ENCODE assay signal across 18 mouse cellular contexts in the genomic region with DNA sequence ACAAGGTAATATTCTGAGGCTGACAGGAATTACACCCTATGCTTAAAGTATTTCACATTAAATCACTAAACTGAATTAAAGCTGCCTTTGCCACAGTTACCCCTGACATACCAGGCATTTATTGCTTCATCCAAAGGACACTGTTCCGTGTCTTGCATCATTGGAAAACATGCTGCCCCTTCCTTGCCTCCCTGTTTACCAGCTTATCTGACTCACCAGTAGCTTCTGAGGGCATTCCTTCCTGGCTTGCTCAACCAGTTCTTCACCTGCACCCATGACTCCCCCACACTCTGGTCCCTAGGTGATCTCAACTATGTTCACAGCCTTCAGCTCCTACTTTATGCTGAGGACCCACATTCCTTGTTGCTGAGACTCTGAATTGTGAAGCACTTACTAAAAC. TPM values are rescaled to one million over a fixed set of nuclear protein-coding genes. Genes with fewer than 3 reads are reported as not detected.
DNase-seq lines count a peak whose midpoint lies in the region; ATAC-seq lines count a peak whose summit lies in the region.
"Had no signal": no experiment of that assay in that cellular context is flagged by ENCODE, and none has a peak within 500 bp of the region (broad histone marks: within the 10 kb centered on the region; RNA-seq: fewer than 3 reads in every experiment).

No protein-coding gene starts in this region.

- no peaks in the 10 kb centered on the region for H3K4me1 ChIP-seq in embryonic facial prominence, embryonic 14.5 days (ENCODE audit: control insufficient read depth, insufficient read depth, low read length)
- peaks cover 28% of the 10 kb centered on the region for H3K4me1 ChIP-seq in embryonic facial prominence, embryonic 10.5 days
- H3K4me1 ChIP-seq in lung, embryonic 16.5 days (replicated peaks; ENCODE audit: control insufficient read depth, insufficient read depth, low read length) = peaks cover 10% of the 10 kb centered on the region

- 91% methylated on average over 1 of the region's 1 CpGs for WGBS in embryonic facial prominence, embryonic 14.5 days
- 87% methylated on average over 1 of the region's 1 CpGs for WGBS in embryonic facial prominence, embryonic 10.5 days
- 51% methylated on average over 1 of the region's 1 CpGs for WGBS in lung, embryonic 16.5 days

- no peak overlapping the region for H3K27ac ChIP-seq in embryonic facial prominence, embryonic 14.5 days (replicated peaks; ENCODE audit: low read depth, low read length)
- H3K27ac ChIP-seq in embryonic facial prominence, embryonic 10.5 days (replicated peaks) = no peak overlapping the region
- H3K27ac ChIP-seq in lung, embryonic 16.5 days (ENCODE audit: low read length) = peak overlapping the region; percentile 37; the same call in 1 of the 2 replicates
- H3K27ac ChIP-seq: embryonic facial prominence, embryonic 13.5 days; forebrain, embryonic 13.5 days; kidney, postnatal 0 days; left cerebral cortex, adult 2 months; limb, embryonic 12.5 days; neural tube, embryonic 13.5 days had no signal

- no peaks in the 10 kb centered on the region for H3K9me3 ChIP-seq in embryonic facial prominence, embryonic 14.5 days (ENCODE audit: control insufficient read depth, low read length)
- no peaks in the 10 kb centered on the region for H3K9me3 ChIP-seq in embryonic facial prominence, embryonic 10.5 days
- no peaks in the 10 kb centered on the region for H3K9me3 ChIP-seq in lung, embryonic 16.5 days (ENCODE audit: control insufficient read depth, low read length)
- H3K9me3 ChIP-seq: embryonic facial prominence, embryonic 13.5 days; forebrain, embryonic 13.5 days; hindbrain, embryonic 10.5 days; limb, embryonic 12.5 days; neural tube, embryonic 13.5 days had no signal

- H3K4me3 ChIP-seq in embryonic facial prominence, embryonic 14.5 days (ENCODE audit: low read depth, low read length) = no peak overlapping the region
- H3K4me3 ChIP-seq in embryonic facial prominence, embryonic 10.5 days = no peak overlapping the region
- H3K4me3 ChIP-seq in lung, embryonic 16.5 days (ENCODE audit: low read length) = no peak overlapping the region
- H3K4me3 ChIP-seq: embryonic facial prominence, embryonic 13.5 days; forebrain, embryonic 13.5 days; hindbrain, embryonic 10.5 days; left cerebral cortex, adult 2 months; limb, embryonic 12.5 days; neural tube, embryonic 13.5 days had no signal

- peak; percentile 30 for DNase-seq in embryonic facial prominence, embryonic 14.5 days (ENCODE audit: low spot score)
- no peak for DNase-seq in embryonic facial prominence, embryonic 10.5 days (ENCODE audit: low spot score)
- peak; percentile 46 to 51 for DNase-seq in urinary bladder, postnatal 36 days (ENCODE audit: low spot score in 2 of 2)
- no peak for DNase-seq in urinary bladder, postnatal 4 days (ENCODE audit: low spot score in 2 of 2)
- no peak for DNase-seq in thymus, postnatal 36 days
- no peak for DNase-seq in kidney, postnatal 4 days
- no peak for DNase-seq in thymus, postnatal 0 days (ENCODE audit: low spot score)
- DNase-seq: adrenal gland, adult 2 months; thymus, adult 2 months had no signal

- H3K36me3 ChIP-seq in embryonic facial prominence, embryonic 14.5 days (ENCODE audit: control insufficient read depth, insufficient read depth, low read length) = no peaks in the 10 kb centered on the region
- H3K36me3 ChIP-seq in embryonic facial prominence, embryonic 10.5 days (replicated peaks) = no peaks in the 10 kb centered on the region
- no peaks in the 10 kb centered on the region for H3K36me3 ChIP-seq in lung, embryonic 16.5 days (ENCODE audit: control insufficient read depth, insufficient read depth, low read length)
- H3K36me3 ChIP-seq: embryonic facial prominence, embryonic 13.5 days; limb, embryonic 12.5 days; neural tube, embryonic 13.5 days had no signal

- ATAC-seq in embryonic facial prominence, embryonic 14.5 days (ENCODE audit: low read depth) = no peak
- ATAC-seq in lung, embryonic 16.5 days (ENCODE audit: low read depth) = peak; percentile 44; the same call in 1 of the 2 replicates
- ATAC-seq: forebrain, embryonic 13.5 days; inflammation-experienced regulatory T-cells, adult 6 months had no signal

- no peaks in the 10 kb centered on the region for H3K27me3 ChIP-seq in embryonic facial prominence, embryonic 14.5 days (replicated peaks; ENCODE audit: control insufficient read depth, insufficient read depth, low read length)
- H3K27me3 ChIP-seq in embryonic facial prominence, embryonic 10.5 days (replicated peaks; ENCODE audit: low read depth, poor library complexity, severe bottlenecking) = no peaks in the 10 kb centered on the region
- no peaks in the 10 kb centered on the region for H3K27me3 ChIP-seq in lung, embryonic 16.5 days (ENCODE audit: control insufficient read depth, insufficient read depth, low read depth, low read length)
- H3K27me3 ChIP-seq: embryonic facial prominence, embryonic 13.5 days; forebrain, embryonic 13.5 days; limb, embryonic 12.5 days; neural tube, embryonic 13.5 days had no signal

- H3K9ac ChIP-seq in embryonic facial prominence, embryonic 14.5 days (ENCODE audit: low read depth, low read length) = no peak overlapping the region
- H3K9ac ChIP-seq in lung, embryonic 16.5 days (ENCODE audit: low read length) = no peak overlapping the region
- H3K9ac ChIP-seq: embryonic facial prominence, embryonic 13.5 days; forebrain, embryonic 13.5 days; limb, embryonic 12.5 days; neural tube, embryonic 13.5 days had no signal

- H3K4me2 ChIP-seq in embryonic facial prominence, embryonic 14.5 days (ENCODE audit: low read depth, low read length) = no peak overlapping the region
- no peak overlapping the region for H3K4me2 ChIP-seq in lung, embryonic 16.5 days (ENCODE audit: low read depth, low read length)
- H3K4me2 ChIP-seq: embryonic facial prominence, embryonic 13.5 days; forebrain, embryonic 13.5 days; limb, embryonic 12.5 days; neural tube, embryonic 13.5 days had no signal

RNA-seq across cellular contexts. Expression of gene Slc22a23, which starts 54.6 kb away (rescaled TPM):
- polyA plus RNA-seq in embryonic facial prominence, embryonic 14.5 days (2014; fragmentation: Nextera tagmentation; extraction: Ambion mirVana) = 6.0 and 7.4 TPM in 2 replicates
- 2.9 and 3.1 TPM in 2 replicates for polyA plus RNA-seq in embryonic facial prominence, embryonic 10.5 days (2016; fragmentation: Nextera tagmentation; extraction: Ambion mirVana)
- 3.8 and 4.4 TPM in 2 replicates for polyA plus RNA-seq in lung, embryonic 16.5 days (2015; fragmentation: Nextera tagmentation; extraction: Ambion mirVana)
- 2.8 and 3.4 TPM in 2 replicates for polyA plus RNA-seq in thymus, postnatal 0 days (2015; fragmentation: Nextera tagmentation; extraction: Ambion mirVana)

Comparison
In these comparisons a context has a peak if more than half of its experiments do, and no peak if none do; other contexts are left out.
1. DNase-seq: peak in embryonic facial prominence, embryonic 14.5 days (single experiment) and urinary bladder, postnatal 36 days (2 of 2); none in embryonic facial prominence, embryonic 10.5 days (single experiment), urinary bladder, postnatal 4 days (0 of 2), thymus, postnatal 36 days (0 of 2), kidney, postnatal 4 days (0 of 2) and thymus, postnatal 0 days (single experiment).